Mouse (Mus musculus) spleen, adult 2 months (tissue): ENCODE measurements around the gene Plekhg1. TPM values are rescaled to one million over a fixed set of nuclear protein-coding genes. Genes with fewer than 3 reads are reported as not detected.

ENCODE experiments used
- DNase-seq, 2 experiments: peaks; one replicate each; pipeline versions ENCODE4 v3.0.0 to v3.0.0-alpha.2; 2012 to 2021; ENCODE audit warnings: low spot score in 2 of 2, low read depth in 1 of 2
- H3K27ac ChIP-seq: fragments of 200-500 bp; 2 replicates; pipeline ENCODE4 v1.5.1; 2012; ENCODE audit warnings: low read length, inconsistent platforms; ENCODE audit not compliant: insufficient read depth
- H3K27me3 ChIP-seq: fragments of 200-500 bp; 2 replicates; pipeline ENCODE4 v1.6.1; 2012; ENCODE audit warnings: mild to moderate bottlenecking, moderate library complexity, low read length, inconsistent platforms; ENCODE audit not compliant: control insufficient read depth, insufficient read depth
- H3K36me3 ChIP-seq: fragments of 200-500 bp; 2 replicates; pipeline ENCODE4 v1.6.1; 2012; ENCODE audit warnings: mild to moderate bottlenecking, low read length, inconsistent platforms; ENCODE audit not compliant: control insufficient read depth, insufficient read depth
- H3K4me1 ChIP-seq: fragments of 200-500 bp; 2 replicates; pipeline ENCODE4 v1.6.1; 2011; ENCODE audit warnings: inconsistent platforms; ENCODE audit not compliant: control insufficient read depth, insufficient read depth, insufficient read length
- H3K4me3 ChIP-seq: fragments of 200-500 bp; 2 replicates; pipeline ENCODE4 v1.5.1; 2011; ENCODE audit warnings: mild to moderate bottlenecking, inconsistent platforms; ENCODE audit not compliant: insufficient read depth, insufficient read length; ENCODE audit errors: extremely low read depth
- CTCF ChIP-seq: fragments of 200-500 bp; IDR thresholded peaks from 2 replicates; pipeline ENCODE4 v1.5.1; 2011; ENCODE audit warnings: mild to moderate bottlenecking, inconsistent platforms; ENCODE audit not compliant: insufficient read depth, insufficient read length, insufficient replicate concordance; ENCODE audit errors: extremely low read depth
- POLR2A ChIP-seq: fragments of 200-500 bp; IDR thresholded peaks from 2 replicates; pipeline ENCODE4 v1.6.1; 2011; ENCODE audit warnings: low read depth, low read length, inconsistent platforms
- WGBS: fragments of 180-500 bp; shearing (Covaris S2); methylation state at CpG from one replicate; pipeline ENCODE4 v1.1.7; 2018; 5-methylcytosine and 5-hydroxymethylcytosine counted together
- polyA plus RNA-seq: library from polyadenylated mRNA; depleted of rRNA; stranded (reverse); fragments of >200 nt; gene quantifications from 2 replicates; pipeline ENCODE4 v1.2.3, GENCODE M21; 2012

Gene Plekhg1
- polyA plus RNA-seq, 1 experiment = 2.0 TPM

GRCm38 (mm10) chr10:3980231-3980630 is 240.1 kb downstream of the Plekhg1 start:
- Histone ChIP-seq H3K27me3 (no peaks in the 10 kb centered on the region), H3K4me3 (no peak overlapping the region), H3K36me3 (peaks cover 14% of the 10 kb centered on the region), H3K4me1 (no peaks in the 10 kb centered on the region), H3K27ac (no peak overlapping the region)
- WGBS = 89% methylated on average over 4 of the region's 4 CpGs
- TF ChIP-seq CTCF (no peak), POLR2A (no peak)
- no peak for DNase-seq

GRCm38 (mm10) chr10:3990295-3990883 is 250.2 kb downstream of the Plekhg1 start:
- no peaks in the 10 kb centered on the region for H3K27me3 ChIP-seq
- H3K36me3 ChIP-seq = peaks cover 14% of the 10 kb centered on the region
- 95% methylated on average over 6 of the region's 6 CpGs for WGBS
- H3K4me1 ChIP-seq = no peaks in the 10 kb centered on the region
- TF ChIP-seq POLR2A (no peak), CTCF (no peak)
- DNase-seq = no peak
- H3K4me3 ChIP-seq = no peak overlapping the region
- no peak overlapping the region for H3K27ac ChIP-seq

- Histone ChIP-seq H3K4me3 (no peak overlapping the region), H3K36me3 (peaks cover 14% of the 10 kb centered on the region), H3K4me1 (no peaks in the 10 kb centered on the region), H3K27me3 (no peaks in the 10 kb centered on the region), H3K27ac (no peak overlapping the region)
- no peak for TF ChIP-seq POLR2A
- no peak for TF ChIP-seq CTCF
- 87% methylated on average over 8 of the region's 8 CpGs for WGBS
- DNase-seq = no peak
Observed at GRCm38 (mm10) chr10:3993365-3994102, 253.4 kb downstream of the Plekhg1 start.

GRCm38 (mm10) chr10:3995277-3995676 is 255.1 kb downstream of the Plekhg1 start:
- H3K4me3 ChIP-seq = no peak overlapping the region
- H3K4me1 ChIP-seq = no peaks in the 10 kb centered on the region
- no peak overlapping the region for H3K27ac ChIP-seq
- H3K36me3 ChIP-seq = peaks cover 8% of the 10 kb centered on the region
- 85% methylated on average over 4 of the region's 4 CpGs for WGBS
- TF ChIP-seq CTCF (peak; percentile 14; the same call in 1 of the 2 replicates), POLR2A (no peak)
- no peak for DNase-seq
- no peaks in the 10 kb centered on the region for H3K27me3 ChIP-seq

GRCm38 (mm10) chr10:3996170-3996876 is 256.2 kb downstream of the Plekhg1 start:
- DNase-seq = peak; percentile 34 to 54
- TF ChIP-seq CTCF (peak; percentile 66; the same call in 1 of the 2 replicates), POLR2A (no peak)
- H3K27ac ChIP-seq = no peak overlapping the region
- H3K4me1 ChIP-seq = no peaks in the 10 kb centered on the region
- no peaks in the 10 kb centered on the region for H3K27me3 ChIP-seq
- peaks cover 4% of the 10 kb centered on the region for H3K36me3 ChIP-seq
- no peak overlapping the region for H3K4me3 ChIP-seq
- WGBS = 61% methylated on average over 15 of the region's 15 CpGs

GRCm38 (mm10) chr10:3997851-3998426 is 257.8 kb downstream of the Plekhg1 start:
- 91% methylated on average over 7 of the region's 7 CpGs for WGBS
- Histone ChIP-seq H3K4me1 (no peaks in the 10 kb centered on the region), H3K4me3 (no peak overlapping the region), H3K36me3 (no peaks in the 10 kb centered on the region; the same call in 1 of the 2 replicates), H3K27me3 (no peaks in the 10 kb centered on the region), H3K27ac (no peak overlapping the region)
- no peak for DNase-seq
- TF ChIP-seq CTCF (no peak), POLR2A (no peak)
